Mouse (Mus musculus) CD8-positive naive resting alpha-beta T cell, adult 2 months (primary cell): Measurements from ENCODE around the gene Pidd1.
"Not testable (repeated sequence)": the region's sequence is repeated elsewhere in the genome, so short reads cannot be mapped to it uniquely, and the experiment has no call there.

ENCODE experiments used
- DNase-seq, 2 experiments: peaks; one replicate each; pipeline ENCODE4 v3.0.0; 2022; ENCODE audit warnings: low read depth in 2 of 2, low spot score in 2 of 2

Pidd1 gene

GRCm38 (mm10) chr7:141459301-141459711 is 15.5 kb upstream of the Pidd1 start:
- DNase-seq, result no peak

DNA sequence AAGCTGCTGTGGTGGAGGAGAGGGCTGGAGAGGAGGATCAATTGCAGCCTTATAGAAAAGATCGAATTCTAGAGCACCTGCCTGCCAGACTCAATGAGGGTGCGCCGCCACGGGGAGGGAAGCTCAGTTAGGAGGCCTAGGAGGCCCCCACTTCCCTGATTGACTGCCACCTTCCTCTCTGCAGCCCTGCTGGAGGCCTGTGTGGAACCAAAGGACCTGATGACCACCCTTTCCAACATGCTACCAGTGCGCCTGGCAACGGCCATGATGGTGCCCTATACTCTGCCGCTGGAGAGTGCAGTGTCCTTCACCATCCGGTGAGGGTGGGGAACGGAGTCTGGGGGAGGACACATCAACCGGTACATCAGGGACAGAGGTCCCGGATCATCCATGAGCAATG is 14.8 kb upstream of the Pidd1 start:
- DNase-seq, result no peak

DNA sequence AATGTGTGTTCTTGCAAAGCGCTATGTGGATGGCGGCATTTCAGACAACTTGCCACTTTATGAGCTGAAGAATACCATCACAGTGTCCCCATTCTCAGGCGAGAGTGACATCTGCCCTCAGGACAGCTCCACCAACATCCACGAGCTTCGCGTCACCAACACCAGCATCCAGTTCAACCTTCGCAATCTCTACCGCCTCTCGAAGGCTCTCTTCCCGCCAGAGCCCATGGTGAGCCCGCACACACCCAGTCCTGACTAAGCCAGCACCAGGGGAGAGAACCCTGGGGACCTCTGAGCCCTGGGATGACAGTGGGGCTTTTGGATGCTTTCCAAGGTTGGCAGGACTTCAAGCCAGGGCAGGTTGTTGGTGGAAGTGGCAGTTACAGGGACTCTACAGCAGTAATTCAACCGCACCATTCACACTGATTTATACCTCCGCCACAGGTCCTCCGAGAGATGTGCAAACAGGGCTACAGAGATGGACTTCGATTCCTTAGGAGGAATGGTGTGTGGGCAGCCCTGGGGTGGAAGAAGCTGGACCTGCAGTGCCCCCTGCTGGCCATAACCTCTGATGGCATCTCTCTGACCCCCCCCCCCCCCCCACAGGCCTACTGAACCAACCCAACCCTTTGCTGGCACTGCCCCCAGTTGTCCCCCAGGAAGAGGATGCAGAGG is 14.3 kb upstream of the Pidd1 start:
- peak in 1 of 2 experiments; percentile 67 for DNase-seq

- no peak for DNase-seq
These were observed 13.4 kb upstream of the Pidd1 start for GRCm38 (mm10) chr7:141457236-141457635.

DNA sequence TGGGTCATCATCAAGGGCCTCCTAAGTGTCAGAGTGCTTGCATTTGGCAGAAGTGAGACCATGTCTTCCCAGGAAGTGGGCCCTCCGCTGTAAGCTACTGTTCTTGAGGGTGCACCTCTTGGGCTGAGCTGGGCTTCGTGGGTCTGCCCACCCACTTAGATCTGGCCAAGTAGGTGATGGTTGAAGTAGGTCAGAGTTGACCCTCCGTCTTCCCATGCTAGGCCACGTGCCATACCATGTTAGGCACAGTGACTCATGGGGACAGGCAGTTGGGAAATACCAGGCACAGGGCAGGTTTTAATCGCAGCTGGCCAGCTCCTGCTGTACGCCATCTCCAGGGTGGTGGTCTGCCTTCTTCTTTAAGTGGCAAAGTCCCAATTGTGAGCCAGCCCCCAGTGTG is 12.9 kb upstream of the Pidd1 start:
- DNase-seq, result no peak

DNA sequence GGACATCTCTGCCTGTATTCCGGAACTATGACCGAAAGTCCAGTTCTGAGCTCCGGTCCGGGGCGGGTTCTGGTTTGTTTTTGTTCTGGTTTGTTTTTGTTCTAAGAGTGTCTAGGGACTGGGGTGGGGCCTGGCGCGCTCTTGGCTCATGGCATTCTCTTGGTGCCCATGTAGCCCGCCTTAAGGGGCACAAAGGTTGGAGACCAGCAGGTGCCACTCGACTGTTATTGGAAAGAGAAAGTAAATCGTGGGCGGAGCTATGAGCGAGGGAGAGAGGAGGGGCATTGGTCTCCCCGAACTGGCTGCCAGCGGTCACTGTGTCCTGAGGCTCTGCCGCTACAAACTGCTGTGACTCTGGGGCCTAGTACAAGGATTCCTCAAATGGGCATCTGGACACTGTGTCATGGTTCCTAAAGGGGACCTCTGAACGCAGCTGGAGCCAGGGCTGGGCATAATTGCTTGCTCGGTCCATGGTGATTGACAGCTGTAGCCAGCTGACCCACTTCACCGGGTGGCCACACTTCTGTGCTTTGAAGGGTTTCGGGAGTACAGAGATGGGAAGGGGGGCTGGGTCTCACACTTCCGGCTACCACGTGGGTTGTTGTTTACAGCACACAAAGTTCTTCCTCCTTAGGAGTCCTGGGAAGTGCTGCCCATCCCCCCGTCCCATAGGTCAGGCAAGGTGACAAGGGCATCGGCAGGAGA is 11.9 kb upstream of the Pidd1 start:
- no peak for DNase-seq

GRCm38 (mm10) chr7:141454967-141455551 is 11.2 kb upstream of the Pidd1 start, which contains the start of gene Pnpla2:
Gene Pnpla2 (plus strand): TSS chr7:141455198.
- peak; percentile 83 to 90 for DNase-seq

DNA sequence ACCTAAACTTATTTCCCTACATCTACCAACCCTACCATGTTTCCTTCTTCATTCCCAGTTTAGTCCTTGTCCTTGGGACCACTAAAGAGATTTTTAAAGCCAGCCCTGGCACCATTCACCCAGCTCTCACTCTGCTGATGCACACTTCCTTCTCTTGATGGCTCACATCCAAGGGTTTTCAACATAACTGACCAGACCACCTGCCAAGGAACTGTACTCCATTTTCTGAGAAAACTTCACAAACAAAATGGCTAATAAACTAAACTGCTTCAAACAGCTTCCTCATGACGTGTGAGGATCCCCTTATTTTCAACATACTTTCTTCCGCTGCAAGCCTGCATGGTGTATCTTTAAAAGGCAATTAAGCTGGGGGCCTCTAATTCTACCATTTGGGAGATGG is 9.8 kb upstream of the Pidd1 start:
- DNase-seq, result no peak

- no peak for DNase-seq
These were observed 8.1 kb upstream of the Pidd1 start for GRCm38 (mm10) chr7:141451928-141452327.

DNA sequence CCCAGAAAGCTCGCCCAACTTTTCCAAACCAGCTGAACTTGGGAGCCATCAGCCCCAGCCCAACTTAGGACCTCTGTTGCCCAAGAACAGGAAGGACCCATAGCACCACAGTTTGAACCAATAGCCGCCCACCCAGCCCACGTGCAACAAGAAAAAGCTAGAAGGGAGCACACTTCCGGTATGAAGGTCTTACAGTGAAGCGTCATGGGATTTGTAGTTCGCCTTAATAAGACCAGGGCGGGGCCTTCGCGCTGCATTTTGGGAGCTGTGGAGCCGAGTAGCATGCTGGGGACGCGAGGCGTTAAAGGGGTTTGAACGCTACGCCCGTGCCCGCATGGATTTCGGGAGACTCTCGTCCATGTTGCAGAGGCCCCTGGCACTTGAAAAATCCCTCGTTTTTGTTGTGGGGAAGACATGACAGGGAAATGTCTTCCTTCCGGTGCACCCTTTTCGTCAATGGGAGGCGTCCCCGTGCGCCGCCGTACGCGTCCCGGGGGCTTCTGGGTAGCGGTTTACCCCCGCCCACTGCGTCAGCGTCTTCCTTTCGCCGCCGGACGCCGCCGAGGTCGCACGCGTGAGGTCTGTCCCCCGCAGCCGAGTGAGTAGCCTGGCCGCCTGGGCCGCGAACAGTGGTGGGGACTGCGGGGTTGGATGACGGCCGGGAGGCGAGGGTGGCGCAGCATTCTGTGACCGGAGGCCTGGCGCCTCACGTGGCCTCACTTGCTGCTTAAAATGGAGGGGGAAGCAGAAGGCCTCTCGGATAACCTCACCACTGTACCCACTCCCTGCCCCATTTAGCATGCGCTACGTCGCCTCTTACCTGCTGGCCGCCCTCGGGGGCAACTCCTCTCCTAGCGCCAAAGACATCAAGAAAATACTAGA is 3.5 kb upstream of the Pidd1 start, which contains the start of gene Rplp2:
Gene Rplp2, plus strand, starts transcription at position 261 of the 882 bp plus-strand sequence.
- peak; percentile 85 to 93 for DNase-seq

- DNase-seq, result not testable (repeated sequence)
These were observed 2.5 kb upstream of the Pidd1 start for GRCm38 (mm10) chr7:141446374-141446773.

DNA sequence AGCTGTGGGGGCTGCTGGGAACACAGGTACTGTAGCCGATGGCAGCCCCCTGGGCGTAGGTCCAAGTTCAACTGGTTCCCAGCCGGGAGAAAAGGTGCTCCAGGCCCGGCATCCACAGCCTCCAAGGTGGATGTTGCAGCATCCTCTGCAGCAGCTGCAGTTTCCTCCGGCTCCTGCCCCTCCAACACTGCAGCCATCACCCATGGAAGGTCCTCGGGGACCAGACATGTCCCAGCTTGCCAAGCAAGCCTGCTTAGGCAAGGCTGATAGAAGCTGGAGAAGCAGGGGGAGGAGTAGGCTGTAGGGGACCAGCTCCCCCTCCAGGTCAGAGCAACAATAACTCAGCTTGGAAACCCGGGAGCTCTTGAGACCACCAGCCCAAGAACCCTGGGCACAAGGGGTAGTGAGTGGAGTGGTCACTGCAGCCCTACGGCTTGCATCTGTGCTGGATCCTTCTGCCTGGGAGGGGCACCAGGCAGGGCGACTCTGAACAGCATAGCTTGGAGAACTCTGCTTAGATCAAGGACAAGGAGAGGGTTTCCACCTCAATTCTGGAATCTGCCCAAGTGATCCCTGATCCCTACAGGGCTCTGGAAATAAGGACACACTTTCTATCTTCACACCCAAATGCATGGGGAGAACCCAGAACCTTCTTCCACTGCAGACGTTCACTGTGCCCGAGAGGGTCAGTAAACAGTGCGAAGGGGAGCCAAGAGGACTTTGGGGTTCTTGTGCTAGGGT is 574 bp downstream of the Pidd1 start:
- DNase-seq, result no peak

DNA sequence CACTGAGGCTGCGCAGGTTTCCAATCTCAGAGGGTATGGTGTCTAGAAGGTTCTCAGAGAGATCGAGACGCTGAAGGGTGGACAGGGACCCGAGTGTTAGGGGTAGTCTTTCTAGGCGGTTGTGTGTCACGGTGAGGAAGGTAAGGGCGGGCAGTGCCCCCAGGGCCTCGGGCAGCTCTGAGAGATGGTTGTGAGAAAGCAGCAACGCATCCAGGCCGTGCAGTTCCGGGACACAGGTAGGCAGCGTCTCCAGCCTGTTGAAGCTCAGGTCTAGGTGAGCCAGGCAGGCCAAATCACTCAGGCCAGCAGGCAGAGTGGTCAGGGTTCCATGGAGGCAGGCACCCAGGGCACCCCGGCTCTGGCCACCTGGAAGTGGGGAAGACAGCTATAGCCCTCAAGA is 1.6 kb downstream of the Pidd1 start:
- no peak for DNase-seq

DNA sequence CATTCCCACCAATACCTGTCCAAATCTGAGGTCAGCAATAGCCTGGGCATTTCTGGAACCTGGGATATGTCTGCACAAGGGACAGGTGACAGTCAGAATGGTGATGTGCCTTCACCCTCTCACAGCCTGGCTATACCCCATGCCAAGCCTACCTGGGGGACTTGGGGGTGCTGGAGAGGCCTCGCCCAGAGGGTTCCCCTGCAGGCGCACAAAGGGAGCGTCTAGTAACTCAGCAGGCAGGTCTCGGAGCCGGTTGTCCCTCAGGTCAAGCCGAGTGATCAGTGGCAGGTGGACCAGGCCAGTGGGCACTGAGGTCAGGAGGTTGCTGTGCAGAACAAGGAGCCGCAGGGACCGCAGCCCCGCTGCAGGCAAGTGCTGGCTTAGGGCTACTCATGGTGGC is 2.4 kb downstream of the Pidd1 start:
- no peak for DNase-seq

- no peak for DNase-seq
These were observed 3.2 kb downstream of the Pidd1 start for GRCm38 (mm10) chr7:141440613-141441012.

- DNase-seq, result no peak
These were observed 4.0 kb downstream of the Pidd1 start for GRCm38 (mm10) chr7:141439811-141440210.

DNA sequence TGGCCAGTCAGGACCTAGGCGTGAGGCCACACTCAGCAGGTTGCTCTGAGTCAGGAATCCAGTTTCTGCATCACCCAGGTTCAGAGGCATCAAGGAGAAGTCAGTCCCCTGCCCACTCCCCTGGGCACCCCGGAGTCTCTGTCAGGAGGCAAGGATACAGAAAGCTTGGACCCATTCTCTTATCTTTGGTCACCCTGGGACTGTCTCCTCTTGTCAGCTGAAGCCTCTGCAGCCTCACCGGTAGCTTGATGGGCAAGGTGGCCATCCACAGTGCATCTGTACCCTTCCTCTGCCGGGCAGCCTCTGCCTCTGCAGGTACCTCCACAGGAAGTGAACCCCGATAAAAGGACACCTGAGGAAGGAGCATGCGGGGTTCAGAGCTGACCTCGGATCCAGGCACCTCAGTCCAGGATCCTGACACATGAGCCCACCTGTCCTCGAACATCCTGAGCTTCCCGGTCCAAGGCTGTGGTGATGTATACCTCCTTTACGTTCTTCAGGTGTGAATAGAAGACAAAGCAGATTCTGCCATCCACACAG is 4.6 kb downstream of the Pidd1 start:
- DNase-seq, result no peak

- DNase-seq, result no peak
These were observed 5.4 kb downstream of the Pidd1 start for GRCm38 (mm10) chr7:141438201-141438968.
